In genomic region chr5:139034746-139035145, GRCm38 (mm10) we compare ENCODE assay signal across 15 mouse cellular contexts. TPM values are rescaled to one million over a fixed set of nuclear protein-coding genes. Genes with fewer than 3 reads are reported as not detected.
DNase-seq lines count a peak whose midpoint lies in the region; ATAC-seq and TF ChIP-seq lines count a peak whose summit lies in the region.
"Had no signal": no experiment of that assay in that cellular context is flagged by ENCODE, and none has a peak within 500 bp of the region (broad histone marks: within the 10 kb centered on the region; RNA-seq: fewer than 3 reads in every experiment).

No protein-coding gene starts in this region.

- no peak overlapping the region for H3K4me3 ChIP-seq in kidney, postnatal 0 days (replicated peaks; ENCODE audit: low read depth, low read length)
- H3K4me3 ChIP-seq in hindbrain, embryonic 16.5 days (ENCODE audit: low read length), result no peak overlapping the region
- H3K4me3 ChIP-seq in midbrain, embryonic 16.5 days (ENCODE audit: low read depth, low read length), result no peak overlapping the region
- H3K4me3 ChIP-seq: erythroblast, embryonic 14.5 days; heart, embryonic 12.5 days; neural tube, embryonic 13.5 days had no signal

- no peaks in the 10 kb centered on the region for H3K27me3 ChIP-seq in kidney, postnatal 0 days (ENCODE audit: insufficient read depth, low read length)
- no peaks in the 10 kb centered on the region for H3K27me3 ChIP-seq in hindbrain, embryonic 16.5 days (replicated peaks; ENCODE audit: control insufficient read depth, insufficient read depth, low read length)
- H3K27me3 ChIP-seq in midbrain, embryonic 16.5 days (ENCODE audit: control insufficient read depth, insufficient read depth, low read depth, low read length), result no peaks in the 10 kb centered on the region
- H3K27me3 ChIP-seq: heart, embryonic 12.5 days; neural tube, embryonic 13.5 days had no signal

- no peaks in the 10 kb centered on the region for H3K36me3 ChIP-seq in kidney, postnatal 0 days (ENCODE audit: insufficient read depth, low read length)
- peaks cover 5% of the 10 kb centered on the region; the same call in 1 of the 2 replicates for H3K36me3 ChIP-seq in hindbrain, embryonic 16.5 days (ENCODE audit: control insufficient read depth, insufficient read depth, low read length)
- no peaks in the 10 kb centered on the region; the same call in 1 of the 2 replicates for H3K36me3 ChIP-seq in midbrain, embryonic 16.5 days (ENCODE audit: control insufficient read depth, insufficient read depth, low read length)
- H3K36me3 ChIP-seq: heart, embryonic 12.5 days had no signal

- H3K4me2 ChIP-seq in kidney, postnatal 0 days (ENCODE audit: low read length), result no peak overlapping the region
- H3K4me2 ChIP-seq in hindbrain, embryonic 16.5 days (ENCODE audit: low read length), result no peak overlapping the region
- H3K4me2 ChIP-seq in midbrain, embryonic 16.5 days (ENCODE audit: low read length), result no peak overlapping the region
- H3K4me2 ChIP-seq: heart, embryonic 12.5 days; neural tube, embryonic 13.5 days had no signal

- peak; percentile 33 for DNase-seq in embryo, embryonic 11 days
- no peak for DNase-seq in embryo, embryonic 10 days (ENCODE audit: low spot score)
- DNase-seq in kidney, postnatal 0 days (ENCODE audit: low spot score), result peak; percentile 67
- no peak for DNase-seq in kidney, postnatal 36 days
- DNase-seq in cerebellum, postnatal 4 days (ENCODE audit: low spot score in 2 of 2), result no peak
- DNase-seq: adrenal gland, postnatal 36 days; cerebellum, adult 8-10 months; gastrocnemius, postnatal 14 days; liver, postnatal 0 days had no signal

- H3K27ac ChIP-seq in kidney, postnatal 0 days, result 0 out of 2 replicates have a peak overlapping the region, but pooled peaks have one; percentile 51
- peak overlapping the region; percentile 68; the same call in 1 of the 2 replicates for H3K27ac ChIP-seq in hindbrain, embryonic 16.5 days (ENCODE audit: low read depth, low read length)
- peak overlapping the region; percentile 79 for H3K27ac ChIP-seq in midbrain, embryonic 16.5 days (ENCODE audit: low read length)
- H3K27ac ChIP-seq: neural tube, embryonic 13.5 days had no signal

- WGBS in kidney, postnatal 0 days, result 28% methylated on average over 6 of the region's 6 CpGs
- WGBS in hindbrain, embryonic 16.5 days, result 54% methylated on average over 6 of the region's 6 CpGs
- WGBS in midbrain, embryonic 16.5 days, result 44% methylated on average over 6 of the region's 6 CpGs

- H3K9me3 ChIP-seq in kidney, postnatal 0 days (replicated peaks; ENCODE audit: low read length), result no peaks in the 10 kb centered on the region
- H3K9me3 ChIP-seq in hindbrain, embryonic 16.5 days (ENCODE audit: control insufficient read depth, low read length), result no peaks in the 10 kb centered on the region
- no peaks in the 10 kb centered on the region for H3K9me3 ChIP-seq in midbrain, embryonic 16.5 days (replicated peaks; ENCODE audit: control insufficient read depth, low read length, poor library complexity, severe bottlenecking)
- H3K9me3 ChIP-seq: heart, embryonic 12.5 days; neural tube, embryonic 13.5 days had no signal

- ATAC-seq in kidney, postnatal 0 days (replicated peaks; ENCODE audit: low FRiP score, low read depth), result peak; percentile 63; the same call in 1 of the 2 replicates
- no peak for ATAC-seq in hindbrain, embryonic 16.5 days
- peak; percentile 43; the same call in 1 of the 2 replicates for ATAC-seq in midbrain, embryonic 16.5 days
- no peak for ATAC-seq in megakaryocyte progenitor cell, adult 5-6 weeks (replicated peaks; ENCODE audit: poor library complexity)
- ATAC-seq: liver, postnatal 0 days had no signal

- no peak overlapping the region for H3K9ac ChIP-seq in kidney, postnatal 0 days (ENCODE audit: low read depth, low read length)
- H3K9ac ChIP-seq in hindbrain, embryonic 16.5 days (ENCODE audit: low read depth, low read length), result no peak overlapping the region
- no peak overlapping the region for H3K9ac ChIP-seq in midbrain, embryonic 16.5 days (ENCODE audit: low read depth, low read length)
- H3K9ac ChIP-seq: heart, embryonic 12.5 days; liver, postnatal 0 days had no signal

- TF ChIP-seq CTCF in kidney, postnatal 0 days (IDR thresholded peaks at IDR 0.05; ENCODE audit: low read depth), result no peak

- H3K4me1 ChIP-seq in kidney, postnatal 0 days (replicated peaks; ENCODE audit: insufficient read depth, low read length), result peaks cover 14% of the 10 kb centered on the region; the same call in 1 of the 2 replicates
- H3K4me1 ChIP-seq in hindbrain, embryonic 16.5 days (ENCODE audit: control insufficient read depth, insufficient read depth, low read depth, low read length), result peaks cover 18% of the 10 kb centered on the region
- H3K4me1 ChIP-seq in midbrain, embryonic 16.5 days (ENCODE audit: control insufficient read depth, insufficient read depth, low read length), result peaks cover 22% of the 10 kb centered on the region

RNA-seq across cellular contexts. Expression of gene Pdgfa, which starts 37.6 kb away (rescaled TPM):
- polyA plus RNA-seq in kidney, postnatal 0 days (2015; fragmentation: Nextera tagmentation; extraction: Ambion mirVana), result 75.2 and 77.7 TPM in 2 replicates
- 26.2 and 33.4 TPM in 2 replicates for polyA plus RNA-seq in hindbrain, embryonic 16.5 days (2015; fragmentation: Nextera tagmentation; extraction: Ambion mirVana)
- polyA plus RNA-seq in midbrain, embryonic 16.5 days (2015; fragmentation: Nextera tagmentation; extraction: Ambion mirVana), result 27.0 and 32.2 TPM in 2 replicates
- total RNA-seq in megakaryocyte progenitor cell, adult 5-6 weeks (2015), result 0.25 and 0.71 TPM in 2 replicates
- total RNA-seq in megakaryocyte progenitor cell, adult 5-6 weeks (2017), result 1.3 TPM in 1 of 2 replicates, not detected in the other

Comparison
In these comparisons a context has a peak if more than half of its experiments do, and no peak if none do; other contexts are left out.
1. DNase-seq: peak in embryo, embryonic 11 days (single experiment) and kidney, postnatal 0 days (single experiment); none in embryo, embryonic 10 days (single experiment), kidney, postnatal 36 days (0 of 2) and cerebellum, postnatal 4 days (0 of 2).
2. ATAC-seq: peak in kidney, postnatal 0 days (single experiment) and midbrain, embryonic 16.5 days (single experiment); none in hindbrain, embryonic 16.5 days (single experiment) and megakaryocyte progenitor cell, adult 5-6 weeks (single experiment).
3. Peak in every context shown above with its lines, with median percentiles within 50 percentile points of each other: H3K27ac ChIP-seq.